Mouse (Mus musculus) common myeloid progenitor, adult 5-6 weeks (primary cell): ENCODE measurements at regions not wholly inside any gene's neighbourhood (a gene's known extent, or its start where the extent isn't known, plus 50 kb on each side); places are given as distances from the start of the nearest gene placed in this dataset.
A peak's percentile ranks its signal among the peaks of the same experiment; 100 is the strongest.

Source experiments
- ATAC-seq: replicated peaks from 2 replicates; pipeline ENCODE4 v1.8.0; 2016; ENCODE audit warnings: low read depth, mild to moderate bottlenecking, moderate TSS enrichment, inconsistent platforms; ENCODE audit not compliant: poor library complexity, severe bottlenecking

DNA sequence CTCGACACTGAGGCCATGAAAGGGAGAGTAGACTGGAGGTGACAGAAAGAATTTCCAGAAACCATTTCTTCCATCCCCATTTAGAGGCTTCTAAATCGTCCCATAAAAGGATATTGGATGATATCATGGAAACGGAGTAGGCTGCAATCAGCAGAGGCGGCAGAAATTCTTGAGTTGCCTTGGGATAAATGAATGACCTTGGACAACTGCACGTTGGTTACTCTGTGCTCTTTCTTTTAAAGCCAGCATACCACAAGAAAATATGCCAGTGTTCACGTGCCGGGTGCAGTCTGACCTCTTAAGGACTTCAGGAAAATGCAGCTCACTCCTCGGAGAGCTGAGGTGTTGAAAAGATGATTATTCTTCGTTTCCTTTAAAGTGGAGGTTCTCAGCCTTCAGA, 186.7 kb downstream of the Dyrk2 start:
- no peak for ATAC-seq

DNA sequence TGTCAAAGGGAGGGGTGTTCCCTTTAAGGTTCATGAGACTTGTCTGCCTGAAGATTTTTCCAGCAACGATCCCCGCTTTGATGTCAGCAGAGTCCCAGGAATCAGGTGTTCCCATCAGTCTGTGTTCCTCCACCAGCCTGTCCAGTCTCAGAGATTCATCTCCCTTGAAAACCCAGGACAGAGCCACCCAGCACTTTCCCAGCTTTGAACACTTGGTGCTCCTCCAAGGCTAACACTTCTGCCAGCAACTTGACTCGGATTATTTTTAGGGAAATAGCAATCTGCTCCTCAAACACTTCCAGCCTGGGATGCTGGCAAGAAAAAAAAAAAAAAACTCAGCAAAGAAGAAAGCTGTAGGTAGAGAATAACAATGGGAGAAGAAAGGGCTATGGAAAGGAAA, 170.7 kb downstream of the Dyrk2 start:
- ATAC-seq = no peak

DNA sequence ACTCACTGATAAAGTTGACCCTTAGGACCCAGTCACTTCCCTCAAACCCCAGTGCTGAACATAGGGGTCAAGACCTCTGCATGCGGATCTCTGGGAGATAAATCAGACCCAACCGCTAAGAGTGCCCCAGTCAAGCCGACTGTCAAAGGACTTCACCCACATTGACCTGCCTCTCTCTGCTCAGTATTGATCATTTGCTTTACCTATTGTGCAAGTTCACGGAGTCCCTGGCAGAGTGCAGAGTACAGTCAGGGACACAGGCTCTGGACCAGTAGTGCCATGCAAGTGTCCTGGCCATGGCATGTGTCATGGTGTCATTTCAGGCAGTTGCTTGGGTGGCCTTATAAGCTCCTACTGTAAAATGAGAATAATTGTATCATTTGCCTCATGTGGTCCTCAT, 169.9 kb downstream of the Dyrk2 start:
- ATAC-seq = no peak

DNA sequence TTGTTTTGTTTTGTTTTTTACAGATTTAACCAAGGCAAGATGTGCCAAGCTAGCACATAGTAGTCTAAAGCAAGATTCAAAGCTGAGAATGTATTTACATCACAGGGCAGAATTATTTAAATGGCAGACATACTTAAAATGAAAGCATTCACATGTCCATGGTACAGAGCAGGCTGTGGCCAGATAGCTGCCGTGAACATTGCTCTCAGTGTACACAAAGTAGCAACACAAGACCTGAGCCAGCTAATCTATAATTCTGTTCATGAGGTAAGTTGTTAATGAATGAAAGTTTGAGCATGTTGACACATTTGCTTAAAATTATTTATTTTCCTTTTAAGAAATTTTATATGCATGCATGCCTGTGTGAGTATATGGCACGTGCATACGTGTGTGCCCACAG, 164.0 kb downstream of the Dyrk2 start:
- ATAC-seq = no peak

DNA sequence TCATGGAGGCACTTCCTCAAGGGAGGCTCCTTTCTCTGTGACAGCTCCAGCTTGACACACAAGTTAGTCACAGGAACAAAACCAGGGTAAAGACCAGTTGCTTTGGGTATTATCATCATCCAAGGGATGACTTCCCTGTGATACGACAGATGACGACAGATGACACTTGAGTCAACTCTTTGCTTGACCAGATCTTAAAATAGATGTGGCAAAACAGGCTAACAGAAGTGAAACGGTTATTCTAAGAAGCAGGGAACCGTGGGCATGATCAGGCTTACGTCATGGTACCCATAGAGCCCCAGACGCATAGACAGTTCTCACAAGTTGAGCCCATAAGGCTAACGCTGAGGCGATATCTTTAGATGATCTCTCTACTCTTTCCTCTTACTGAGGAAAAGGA, 160.3 kb downstream of the Dyrk2 start:
- peak; percentile 62 for ATAC-seq

DNA sequence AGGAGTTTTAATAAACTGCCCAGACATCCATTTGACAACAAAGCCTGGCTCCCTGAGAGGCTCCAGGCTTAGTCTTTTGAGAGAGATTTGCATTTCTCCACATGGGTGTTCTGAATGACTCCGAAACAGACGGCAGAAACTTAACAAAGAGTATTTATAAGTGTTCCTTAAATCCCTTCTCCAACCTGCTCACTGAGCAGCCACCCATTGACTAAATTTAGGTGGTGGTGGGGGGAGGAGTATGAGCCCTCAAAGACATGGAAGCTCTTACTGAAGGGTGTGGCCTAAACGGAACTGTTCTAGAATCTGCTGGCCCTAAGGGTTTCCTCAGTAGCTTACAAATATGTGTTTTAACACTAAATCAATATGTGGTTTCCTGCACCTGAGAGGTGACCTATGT, 158.5 kb downstream of the Dyrk2 start:
- ATAC-seq = no peak

DNA sequence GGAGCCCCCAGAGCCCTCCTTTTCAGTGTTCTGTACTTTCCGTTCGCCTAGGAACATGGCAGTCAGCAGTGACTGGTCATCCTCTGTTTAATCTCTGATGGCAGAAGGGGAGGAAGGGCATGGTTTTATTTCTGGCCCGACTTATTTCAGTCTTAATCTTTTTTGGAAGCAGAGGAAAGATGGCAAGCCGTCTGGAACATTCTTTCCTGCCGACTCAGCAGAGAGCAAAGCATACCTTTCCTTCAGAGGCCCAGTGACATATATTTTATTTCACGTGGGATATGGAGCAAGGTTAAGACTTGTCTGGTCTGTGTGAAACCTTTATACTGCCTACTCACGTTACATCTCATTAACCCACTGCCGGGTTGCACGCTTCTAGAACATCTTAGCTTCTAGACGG, 158.1 kb downstream of the Dyrk2 start:
- ATAC-seq = no peak

DNA sequence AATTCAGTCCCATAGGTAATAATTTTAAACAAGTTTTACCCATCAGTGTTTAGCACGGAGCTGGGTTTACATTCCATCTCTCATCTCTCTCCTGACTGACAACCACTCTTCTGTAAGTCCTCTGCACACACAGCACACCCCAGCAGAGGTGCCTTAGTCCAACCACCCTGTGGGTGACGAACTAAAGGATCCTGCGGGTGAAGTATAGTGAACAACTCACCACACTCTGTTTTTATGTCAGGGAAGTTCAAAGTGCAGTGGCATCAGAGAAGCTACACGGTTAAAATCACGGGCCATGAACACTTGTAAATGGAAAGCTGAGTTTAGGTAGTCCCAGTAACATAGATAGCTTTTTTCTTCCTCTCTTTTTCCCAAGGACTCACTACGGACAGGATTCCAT, 157.1 kb downstream of the Dyrk2 start:
- no peak for ATAC-seq

DNA sequence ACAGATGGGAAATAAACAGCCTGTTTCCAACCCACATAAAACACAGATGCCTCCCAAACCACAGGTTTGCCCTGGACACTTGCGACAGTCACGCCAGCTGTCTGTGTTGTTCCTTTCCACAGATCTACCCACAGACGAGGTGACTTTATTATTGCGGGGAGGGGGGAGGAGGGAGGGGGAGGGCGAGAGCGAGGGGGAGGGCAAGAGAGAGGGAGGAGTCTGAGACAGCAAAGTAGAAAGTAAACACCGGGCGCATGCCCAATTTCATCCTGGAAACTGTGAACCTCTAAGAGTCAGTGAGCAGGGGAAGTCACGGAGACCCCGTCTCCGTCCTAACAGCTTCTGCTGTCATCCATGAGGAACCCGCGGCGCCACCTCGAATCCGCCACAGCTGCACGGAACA, 155.8 kb downstream of the Dyrk2 start:
- peak; percentile 86 for ATAC-seq

DNA sequence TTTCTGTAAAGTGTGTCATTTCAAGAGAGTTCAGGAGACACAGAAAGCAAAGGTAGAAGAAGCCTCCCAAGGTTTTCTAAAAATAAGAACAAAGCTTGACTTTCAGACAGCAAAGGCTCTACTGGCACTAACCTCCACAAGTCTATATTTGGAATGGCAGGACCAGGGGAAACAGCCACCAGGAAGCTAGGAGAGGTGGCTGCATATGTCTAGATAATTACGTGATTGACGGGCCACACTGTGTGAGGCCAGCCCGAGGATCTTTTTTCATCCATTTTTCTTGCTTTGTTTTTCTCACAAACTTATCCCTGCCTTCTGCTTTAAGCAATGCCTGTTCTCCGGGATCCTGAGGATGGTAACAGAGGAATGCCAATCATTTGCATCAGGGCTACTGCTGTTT, 155.4 kb downstream of the Dyrk2 start:
- no peak; the same call in 1 of the 2 replicates for ATAC-seq

DNA sequence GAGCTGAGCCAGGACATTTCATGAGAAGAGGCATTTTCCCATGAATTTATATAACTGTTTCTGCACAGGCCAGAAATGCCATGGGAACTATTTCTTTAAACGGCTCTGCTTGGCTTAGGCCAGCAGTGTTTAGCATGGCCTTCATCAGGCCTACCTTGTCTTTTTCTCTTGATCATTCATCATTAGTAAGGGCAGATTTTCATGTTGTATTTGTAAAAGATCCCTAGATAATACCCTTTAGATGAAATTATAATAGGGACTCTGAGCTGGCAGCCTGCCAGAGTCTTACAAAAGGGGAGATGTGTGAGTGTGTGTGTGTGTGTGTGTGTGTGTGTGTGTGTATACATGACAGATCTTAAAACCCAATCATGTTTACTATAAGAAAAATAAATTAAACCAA, 149.4 kb downstream of the Dyrk2 start:
- ATAC-seq = no peak

DNA sequence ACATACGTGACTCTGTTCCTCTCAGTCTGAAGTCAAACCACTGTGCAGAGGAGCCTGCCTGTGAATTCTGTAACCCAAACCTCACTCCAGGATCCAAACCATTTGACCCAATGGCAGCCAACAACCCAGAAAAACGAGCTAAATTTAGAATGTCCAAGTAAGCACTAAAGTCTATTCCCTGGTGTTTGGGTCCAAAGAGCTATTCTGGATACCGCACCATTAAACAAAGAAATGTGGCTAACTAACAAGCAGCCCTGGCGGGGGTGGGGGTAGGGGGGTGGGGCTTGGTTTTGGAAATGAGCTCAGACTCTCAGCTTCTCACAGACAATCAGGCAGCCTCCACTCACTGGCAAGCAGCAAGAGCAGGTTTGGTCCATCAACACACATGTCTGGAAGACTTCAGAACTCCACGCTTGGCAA, 147.9 kb downstream of the Dyrk2 start:
- no peak for ATAC-seq

DNA sequence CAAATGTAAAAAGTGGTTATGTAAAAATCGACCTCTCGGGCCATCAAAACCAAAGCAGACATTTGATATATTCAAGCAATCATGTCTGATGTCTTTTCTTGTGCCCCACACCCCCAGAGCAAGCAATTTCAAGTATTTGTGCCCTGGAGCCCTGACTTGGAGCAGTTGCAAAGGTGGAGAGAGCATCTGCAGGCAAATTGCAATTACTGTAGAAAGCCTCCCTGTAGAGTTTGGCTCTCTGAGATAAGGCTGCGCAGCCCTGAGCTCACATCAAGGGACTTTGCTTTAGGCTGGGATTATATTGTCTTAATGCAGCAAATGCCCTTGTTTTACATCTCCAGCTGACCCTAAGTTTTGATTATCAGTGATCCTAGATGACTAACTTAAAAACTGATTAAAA, 147.3 kb downstream of the Dyrk2 start:
- no peak for ATAC-seq

DNA sequence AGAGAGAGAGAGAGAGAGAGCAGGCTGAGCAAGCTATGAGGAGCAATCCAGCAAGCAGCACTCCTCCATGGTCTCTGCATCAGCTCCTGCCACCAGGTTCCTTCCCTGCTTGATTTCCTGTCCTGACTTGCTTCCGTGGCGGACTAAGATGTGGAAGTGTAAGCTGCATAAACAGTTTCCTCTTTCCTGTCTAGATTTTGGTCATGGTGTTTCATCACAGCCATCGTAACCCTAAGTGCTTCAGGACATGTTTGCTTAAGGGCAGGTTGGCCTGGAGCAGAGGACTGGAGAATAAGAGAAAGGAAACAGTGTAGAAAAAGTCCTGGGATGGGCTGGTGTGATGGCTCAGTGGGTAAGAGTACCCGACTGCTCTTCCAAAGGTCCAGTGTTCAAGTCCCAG, 133.9 kb downstream of the Dyrk2 start:
- peak; percentile 63 for ATAC-seq

DNA sequence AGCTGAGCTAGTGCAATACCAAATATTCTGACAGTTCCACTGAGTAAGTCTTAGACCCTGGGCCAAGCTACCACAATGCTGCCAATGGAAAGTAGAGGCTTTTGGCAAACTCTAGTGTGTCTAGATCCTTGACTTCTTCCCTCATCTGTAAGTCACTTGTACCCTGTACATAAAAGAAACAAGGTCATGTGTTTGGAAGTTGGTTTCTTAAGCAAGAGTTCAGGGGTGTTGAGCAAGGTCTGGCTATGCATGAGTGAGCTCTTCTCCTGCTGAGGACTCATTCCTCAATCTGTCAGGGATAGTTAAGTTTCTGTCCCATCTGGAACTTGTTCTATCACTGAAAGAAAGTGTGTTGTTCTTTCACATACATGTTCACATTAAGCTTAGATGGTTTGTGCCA, 132.9 kb downstream of the Dyrk2 start:
- peak; percentile 66 for ATAC-seq

DNA sequence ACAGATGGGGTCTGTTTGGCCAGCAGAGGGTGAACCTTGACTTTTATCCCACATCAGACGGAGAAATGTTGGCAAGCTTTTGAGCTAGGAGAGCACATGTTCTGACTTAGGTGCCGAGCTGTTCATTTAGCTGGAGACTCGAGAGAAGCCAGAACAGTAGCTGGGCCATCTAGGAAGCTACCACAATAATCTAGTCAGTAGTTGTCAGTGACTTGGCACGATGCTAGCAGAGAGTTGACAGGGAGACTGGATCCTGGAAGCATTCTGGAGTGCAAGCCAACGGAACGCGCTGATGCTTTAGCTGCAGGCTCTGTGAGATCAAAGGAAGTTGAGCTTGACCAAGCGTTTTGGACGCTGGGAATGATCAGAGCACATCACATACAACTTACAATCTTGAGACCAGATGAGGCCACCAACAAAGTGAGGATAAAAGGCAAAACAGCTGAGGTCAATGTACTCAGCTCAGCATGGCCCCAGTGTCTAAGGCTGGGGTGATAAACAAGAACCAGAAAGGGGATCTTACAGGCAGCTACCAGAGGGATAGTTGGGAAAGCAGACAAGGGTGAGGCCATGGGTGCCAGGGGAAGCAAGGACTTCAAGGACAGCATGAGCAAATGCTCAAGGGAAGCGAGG, 130.0 kb downstream of the Dyrk2 start:
- no peak for ATAC-seq

DNA sequence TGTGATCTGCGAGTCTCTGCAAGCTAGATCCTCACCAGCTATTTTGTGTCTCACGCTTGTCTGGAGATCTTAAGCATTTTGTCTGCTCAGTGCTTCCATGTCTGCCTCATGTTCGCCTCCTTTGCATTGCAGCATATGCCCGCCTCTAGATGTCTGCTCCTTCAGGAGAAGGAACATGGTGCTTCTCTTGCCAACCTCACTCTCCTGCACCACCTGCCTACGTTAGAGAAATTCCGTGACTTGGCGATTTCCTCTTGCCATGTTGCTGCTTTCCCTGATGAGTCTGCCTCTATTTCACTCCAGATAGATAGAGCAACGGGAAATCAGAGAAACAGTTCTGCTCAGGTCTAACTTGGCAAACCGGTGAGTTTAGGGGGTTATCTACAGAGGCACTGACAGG, 126.2 kb downstream of the Dyrk2 start:
- ATAC-seq = no peak

DNA sequence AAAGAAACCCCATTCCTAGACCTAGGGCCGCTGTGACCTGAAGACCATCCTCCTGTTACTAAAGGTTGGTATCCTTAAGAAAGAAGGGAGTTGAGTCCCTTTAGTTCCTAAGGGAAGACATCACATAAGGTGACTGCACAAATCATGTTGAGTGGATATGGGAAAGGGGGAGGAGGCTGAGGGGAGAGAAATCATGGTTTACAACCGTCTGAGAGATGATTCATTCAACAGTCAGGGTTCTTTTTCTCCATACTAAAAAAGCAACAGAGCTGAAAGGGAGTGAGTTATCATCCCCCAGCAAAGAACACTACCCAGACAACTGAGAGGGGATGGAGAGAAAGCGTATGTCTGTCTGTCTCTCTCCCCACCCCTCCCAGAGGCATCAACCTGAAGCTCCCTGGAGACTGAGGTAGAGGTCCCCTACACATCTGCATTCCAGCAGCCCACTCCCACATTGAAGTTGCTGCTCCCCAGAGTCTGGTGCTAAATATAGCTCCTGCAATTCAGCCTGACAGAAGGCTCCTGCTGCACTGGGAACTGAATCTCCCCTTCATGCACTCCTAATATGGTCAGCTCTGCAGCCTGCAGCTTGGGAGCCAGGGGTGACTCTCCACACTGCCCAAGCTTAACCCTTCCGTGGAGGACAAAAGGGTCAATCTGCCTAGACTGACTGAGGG, 123.2 kb downstream of the Dyrk2 start:
- ATAC-seq = no peak

DNA sequence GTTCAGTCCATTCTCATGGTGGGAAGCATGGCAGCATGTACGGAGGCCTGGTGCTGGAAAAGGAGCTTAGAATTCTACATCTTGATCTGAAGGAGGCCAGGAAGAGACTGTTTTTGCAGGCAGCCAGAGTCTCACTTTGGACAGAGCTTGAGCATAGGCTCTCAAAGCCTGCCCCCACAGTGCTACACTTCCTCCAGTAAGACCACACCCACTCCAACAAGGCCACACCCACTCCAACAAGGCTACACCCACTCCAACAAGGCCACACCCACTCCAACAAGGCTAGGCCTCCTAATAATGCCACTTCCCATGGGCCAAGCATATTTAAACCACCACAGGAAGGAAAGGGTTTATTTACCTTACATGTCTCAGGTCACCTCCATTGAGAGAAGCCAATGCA, 121.0 kb downstream of the Dyrk2 start:
- no peak for ATAC-seq

DNA sequence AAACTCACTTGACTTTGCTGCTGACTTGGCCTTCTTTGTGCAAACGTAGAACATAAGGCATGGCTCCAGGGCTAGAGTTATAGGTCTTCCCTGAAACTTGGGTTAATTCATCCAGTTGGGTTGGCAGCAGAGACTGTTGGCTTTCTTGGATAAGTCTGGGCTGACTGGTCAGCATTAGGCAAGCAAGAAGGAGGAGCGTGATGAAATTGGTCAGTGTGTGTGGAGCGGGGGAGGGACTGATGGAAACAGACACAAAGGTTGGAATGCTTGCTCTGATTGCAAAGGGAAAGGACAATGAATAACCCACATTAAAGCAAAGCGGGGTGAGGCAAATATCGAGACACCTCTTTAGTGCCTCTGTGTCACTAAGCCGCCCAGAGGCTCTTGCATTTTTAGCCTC, 120.3 kb downstream of the Dyrk2 start:
- no peak for ATAC-seq

DNA sequence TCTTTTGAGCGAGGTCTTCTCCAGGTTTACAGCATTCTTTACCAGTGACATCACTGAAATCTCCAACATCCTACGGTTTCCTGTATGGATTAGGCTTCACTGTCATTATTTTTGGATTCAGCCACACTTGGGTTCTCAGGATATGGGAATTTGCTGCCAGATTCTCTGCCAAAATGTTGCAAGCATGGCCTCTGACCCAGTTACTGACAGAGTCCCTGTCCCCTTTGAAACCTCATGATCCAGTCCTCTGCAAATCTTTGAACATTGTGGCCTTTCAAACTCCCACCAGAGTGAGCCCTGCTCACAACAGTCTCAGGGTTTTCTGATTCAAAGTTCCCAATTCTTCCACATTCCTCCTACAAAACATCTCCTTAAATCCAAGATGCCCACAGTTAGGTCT, 118.9 kb downstream of the Dyrk2 start:
- no peak for ATAC-seq

DNA sequence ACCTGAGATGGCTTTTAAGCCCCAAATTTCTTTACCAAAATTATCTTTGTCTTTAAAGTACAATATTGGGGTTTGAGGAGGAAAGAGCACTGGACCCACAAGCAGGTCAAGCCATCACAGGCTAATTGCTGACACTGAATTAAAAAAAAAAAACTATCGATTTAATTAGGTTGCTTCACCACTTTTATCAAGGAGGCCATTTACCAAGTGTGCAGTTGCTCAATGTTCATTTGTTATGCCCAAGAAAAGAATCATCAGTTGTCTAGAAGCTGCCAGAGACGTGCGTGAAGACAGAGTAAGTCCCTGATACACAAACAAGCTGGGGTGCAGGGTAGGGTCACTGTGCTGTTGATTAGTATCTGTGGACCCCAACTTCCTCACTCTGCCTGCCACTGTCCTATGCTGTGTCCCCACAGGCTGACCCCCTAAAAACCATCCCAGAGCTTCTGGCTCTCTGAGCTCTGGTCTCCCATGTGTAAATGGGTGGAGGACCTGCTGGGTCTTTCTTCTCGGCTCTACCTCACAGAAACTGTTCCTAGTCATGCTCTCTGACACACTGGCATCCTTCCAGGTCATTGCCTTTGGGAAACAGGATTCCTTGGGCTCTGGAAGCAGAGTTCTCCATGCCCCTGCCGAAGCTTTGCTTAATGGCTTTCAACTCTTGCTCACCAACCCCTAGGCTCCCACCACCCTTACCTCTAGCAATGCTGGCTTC, 116.8 kb downstream of the Dyrk2 start:
- no peak for ATAC-seq
